Mouse (Mus musculus) neural tube, embryonic 14.5 days (tissue): ENCODE results near the gene Polr1c. TPM values are rescaled to one million over a fixed set of nuclear protein-coding genes. Genes with fewer than 3 reads are reported as not detected.

Source experiments
- ATAC-seq: fragments of 200-750 bp; cut with Nextera tagmentation; 2 replicates; pipeline ENCODE4 v1.8.0; 2017; ENCODE audit warnings: low read depth, mild to moderate bottlenecking, moderate TSS enrichment, moderate library complexity
- H3K27ac ChIP-seq: fragments of 300-500 bp; sonication (generic); 2 replicates; pipeline ENCODE4 v1.5.1; 2014; ENCODE audit warnings: low read depth, mild to moderate bottlenecking, control low read depth, low read length, moderate library complexity, mixed read lengths
- H3K27me3 ChIP-seq: fragments of 300-500 bp; sonication (generic); 2 replicates; pipeline ENCODE4 v1.6.1; 2014; ENCODE audit warnings: low read length; ENCODE audit not compliant: control insufficient read depth, insufficient read depth
- H3K36me3 ChIP-seq: fragments of 300-500 bp; sonication (generic); 2 replicates; pipeline ENCODE4 v1.6.1; 2014; ENCODE audit warnings: low read length, mixed read lengths; ENCODE audit not compliant: control insufficient read depth, insufficient read depth
- H3K4me1 ChIP-seq: fragments of 300-500 bp; sonication (generic); 2 replicates; pipeline ENCODE4 v1.6.1; 2014; ENCODE audit warnings: low read length; ENCODE audit not compliant: control insufficient read depth, insufficient read depth
- H3K4me2 ChIP-seq: fragments of 300-500 bp; sonication (generic); 2 replicates; pipeline ENCODE4 v1.6.1; 2014; ENCODE audit warnings: mild to moderate bottlenecking, low read depth, low read length, control low read depth
- H3K4me3 ChIP-seq: fragments of 300-500 bp; sonication (generic); 2 replicates; pipeline ENCODE4 v1.5.1; 2014; ENCODE audit warnings: low read depth, low read length, control low read depth, mixed read lengths
- H3K9ac ChIP-seq: fragments of 300-500 bp; sonication (generic); replicated peaks from 2 replicates; pipeline ENCODE4 v1.6.1; 2014; ENCODE audit warnings: low read depth, mild to moderate bottlenecking, control low read depth, low read length, mixed read lengths
- H3K9me3 ChIP-seq: fragments of 300-500 bp; sonication (generic); 2 replicates; pipeline ENCODE4 v1.6.1; 2016; ENCODE audit warnings: low read length; ENCODE audit not compliant: control insufficient read depth
- WGBS: fragments of 180-500 bp; shearing (Covaris S2); extraction: QIAGEN DNeasy Blood & Tissue Kit; methylation state at CpG from one replicate; pipeline ENCODE4 v1.1.7; 2014; 5-methylcytosine and 5-hydroxymethylcytosine counted together
- polyA plus RNA-seq: library from polyadenylated mRNA; unstranded; fragments of >200 nt; fragmentation: Nextera tagmentation; extraction: Ambion mirVana; gene quantifications from 2 replicates; pipeline ENCODE4 v1.2.1, GENCODE M21; 2014

Polr1c gene
- polyA plus RNA-seq, 1 experiment from 2014 or later, result 80.4 TPM

- Histone ChIP-seq H3K4me3 (peak within 1 kb of the TSS; percentile 59), H3K4me1 (peaks cover 4% of the 10 kb centered on the region; the same call in 1 of the 2 replicates), H3K27ac (peak within 1 kb of the TSS; percentile 44; the same call in 1 of the 2 replicates), H3K4me2 (peak within 1 kb of the TSS; percentile 97), H3K9ac (peak within 1 kb of the TSS; percentile 65), H3K36me3 (no peaks in the 10 kb centered on the region), H3K27me3 (no peaks in the 10 kb centered on the region), H3K9me3 (no peaks in the 10 kb centered on the region)
- peak; percentile 99 for ATAC-seq
- under 1% methylated on average over 37 of the region's 37 CpGs for WGBS
Measured at GRCm38 (mm10) chr17:46282483-46283123, 34.7 kb upstream of the Polr1c start, which contains the start of gene Tjap1. Gene Tjap1, minus strand, starts transcription at chr17:46283026.

- Histone ChIP-seq H3K9ac (no peak overlapping the region), H3K4me3 (no peak overlapping the region), H3K27ac (no peak overlapping the region), H3K4me2 (no peak overlapping the region), H3K4me1 (peaks cover 4% of the 10 kb centered on the region; the same call in 1 of the 2 replicates), H3K9me3 (no peaks in the 10 kb centered on the region), H3K36me3 (no peaks in the 10 kb centered on the region), H3K27me3 (no peaks in the 10 kb centered on the region)
- WGBS, result 95% methylated on average over 12 of the region's 12 CpGs
- no peak for ATAC-seq
Measured at GRCm38 (mm10) chr17:46278011-46278765, 30.3 kb upstream of the Polr1c start.

- H3K36me3 ChIP-seq, result no peaks in the 10 kb centered on the region
- ATAC-seq, result no peak
- no peak overlapping the region for H3K27ac ChIP-seq
- H3K4me2 ChIP-seq, result no peak overlapping the region
- H3K4me1 ChIP-seq, result peaks cover 4% of the 10 kb centered on the region; the same call in 1 of the 2 replicates
- no peak overlapping the region for H3K4me3 ChIP-seq
- H3K27me3 ChIP-seq, result no peaks in the 10 kb centered on the region
- H3K9ac ChIP-seq, result no peak overlapping the region
- H3K9me3 ChIP-seq, result no peaks in the 10 kb centered on the region
- 84% methylated on average over 4 of the region's 4 CpGs for WGBS
Measured at GRCm38 (mm10) chr17:46277586-46277985, 29.7 kb upstream of the Polr1c start.

- H3K36me3 ChIP-seq, result peaks cover 8% of the 10 kb centered on the region; the same call in 1 of the 2 replicates
- no peak overlapping the region for H3K4me2 ChIP-seq
- no peak overlapping the region for H3K4me3 ChIP-seq
- H3K4me1 ChIP-seq, result no peaks in the 10 kb centered on the region
- no peak overlapping the region for H3K9ac ChIP-seq
- no peaks in the 10 kb centered on the region for H3K9me3 ChIP-seq
- H3K27ac ChIP-seq, result no peak overlapping the region
- ATAC-seq, result no peak
- WGBS, result 91% methylated on average over 10 of the region's 10 CpGs
- no peaks in the 10 kb centered on the region for H3K27me3 ChIP-seq
Measured at GRCm38 (mm10) chr17:46275506-46275905, 27.7 kb upstream of the Polr1c start.

- peaks cover 9% of the 10 kb centered on the region; the same call in 1 of the 2 replicates for H3K36me3 ChIP-seq
- no peak overlapping the region for H3K4me3 ChIP-seq
- H3K9ac ChIP-seq, result no peak overlapping the region
- H3K27ac ChIP-seq, result no peak overlapping the region
- H3K9me3 ChIP-seq, result no peaks in the 10 kb centered on the region
- ATAC-seq, result no peak
- no peaks in the 10 kb centered on the region for H3K27me3 ChIP-seq
- H3K4me1 ChIP-seq, result no peaks in the 10 kb centered on the region
- no peak overlapping the region for H3K4me2 ChIP-seq
- 90% methylated on average over 6 of the region's 6 CpGs for WGBS
Measured at GRCm38 (mm10) chr17:46275034-46275433, 27.2 kb upstream of the Polr1c start.

GRCm38 (mm10) chr17:46274465-46274864 is 26.6 kb upstream of the Polr1c start:
- peaks cover 13% of the 10 kb centered on the region; the same call in 1 of the 2 replicates for H3K36me3 ChIP-seq
- WGBS, result 86% methylated on average over 6 of the region's 6 CpGs
- no peak overlapping the region for H3K4me3 ChIP-seq
- H3K27ac ChIP-seq, result no peak overlapping the region
- no peak overlapping the region for H3K4me2 ChIP-seq
- H3K4me1 ChIP-seq, result no peaks in the 10 kb centered on the region
- ATAC-seq, result no peak
- no peaks in the 10 kb centered on the region for H3K9me3 ChIP-seq
- H3K9ac ChIP-seq, result no peak overlapping the region
- no peaks in the 10 kb centered on the region for H3K27me3 ChIP-seq

GRCm38 (mm10) chr17:46273803-46274236 is 26.0 kb upstream of the Polr1c start:
- Histone ChIP-seq H3K4me3 (no peak overlapping the region), H3K27me3 (no peaks in the 10 kb centered on the region), H3K4me1 (no peaks in the 10 kb centered on the region), H3K4me2 (no peak overlapping the region), H3K27ac (no peak overlapping the region), H3K36me3 (peaks cover 13% of the 10 kb centered on the region; the same call in 1 of the 2 replicates), H3K9ac (no peak overlapping the region), H3K9me3 (no peaks in the 10 kb centered on the region)
- no peak for ATAC-seq
- 68% methylated on average over 1 of the region's 1 CpGs for WGBS

- H3K36me3 ChIP-seq, result peaks cover 13% of the 10 kb centered on the region; the same call in 1 of the 2 replicates
- 90% methylated on average over 5 of the region's 5 CpGs for WGBS
- no peak overlapping the region for H3K27ac ChIP-seq
- ATAC-seq, result no peak
- no peaks in the 10 kb centered on the region for H3K9me3 ChIP-seq
- H3K4me1 ChIP-seq, result no peaks in the 10 kb centered on the region
- H3K27me3 ChIP-seq, result no peaks in the 10 kb centered on the region
- H3K4me3 ChIP-seq, result no peak overlapping the region
- no peak overlapping the region for H3K9ac ChIP-seq
- no peak overlapping the region for H3K4me2 ChIP-seq
Measured at GRCm38 (mm10) chr17:46272675-46273074, 24.8 kb upstream of the Polr1c start.

- Histone ChIP-seq H3K27ac (no peak overlapping the region), H3K9me3 (no peaks in the 10 kb centered on the region), H3K27me3 (no peaks in the 10 kb centered on the region), H3K4me2 (no peak overlapping the region), H3K4me1 (no peaks in the 10 kb centered on the region), H3K36me3 (peaks cover 17% of the 10 kb centered on the region; the same call in 1 of the 2 replicates), H3K4me3 (no peak overlapping the region), H3K9ac (no peak overlapping the region)
- ATAC-seq, result no peak
- 80% methylated on average over 2 of the region's 2 CpGs for WGBS
Measured at GRCm38 (mm10) chr17:46272058-46272457, 24.2 kb upstream of the Polr1c start.
